Mouse (Mus musculus) gastrocnemius, postnatal 36 days (tissue): Measurements from ENCODE around the gene Vmn2r13. TPM values are rescaled to one million over a fixed set of nuclear protein-coding genes. Genes with fewer than 3 reads are reported as not detected.
"Not testable (repeated sequence)": the region's sequence is repeated elsewhere in the genome, so short reads cannot be mapped to it uniquely, and the experiment has no call there.

Source experiments
- DNase-seq, 2 experiments: peaks; one replicate each; pipeline ENCODE4 v3.0.0; 2022
- intact Hi-C: fragments of 180-260 bp; cut with DNase I; formaldehyde crosslinking; loops from one replicate; pipeline ENCODE4 v1.15.1; 2025
- long read RNA-seq, 2 experiments: library from polyadenylated mRNA; stranded (forward); transcript quantifications; one replicate each; pipeline ENCODE4 v2.0.0; 2021
- total RNA-seq, 2 experiments: library from RNA; stranded (reverse); gene quantifications; 2 replicates each; pipeline ENCODE4 v1.2.3; 2021

The Vmn2r13 gene
- total RNA-seq = not detected
- long read RNA-seq, experiment 1 = 0 reads
- long read RNA-seq, experiment 2 = 0 reads

- intact Hi-C loops, DNase-seq: not testable (repeated sequence)
These were observed at the start of gene Vmn2r13 for GRCm38 (mm10) chr5:109192099-109192498. Vmn2r13 (minus strand) TSS chr5:109192199.

GRCm38 (mm10) chr5:109224608-109225007, 32.6 kb upstream of the Vmn2r13 start, which contains the start of gene Vmn2r14:
Vmn2r14 (minus strand) TSS chr5:109224708.
- intact Hi-C loops = no loop called here
- no peak for DNase-seq

GRCm38 (mm10) chr5:109166851-109167250, 25.1 kb downstream of the Vmn2r13 start:
- intact Hi-C loops, DNase-seq: not testable (repeated sequence)

GRCm38 (mm10) chr5:109160121-109160520, 31.9 kb downstream of the Vmn2r13 start:
- no peak for DNase-seq
- intact Hi-C loops = no loop called here

GRCm38 (mm10) chr5:109159576-109159975, 32.4 kb downstream of the Vmn2r13 start:
- intact Hi-C loops, DNase-seq: not testable (repeated sequence)

GRCm38 (mm10) chr5:109158488-109159485, 33.2 kb downstream of the Vmn2r13 start:
- DNase-seq, intact Hi-C loops: not testable (repeated sequence)

GRCm38 (mm10) chr5:109139546-109139945, 52.5 kb downstream of the Vmn2r13 start:
- DNase-seq = no peak
- intact Hi-C loops = no loop called here

- no peak for DNase-seq
- intact Hi-C loops = no loop called here
These were observed 55.3 kb downstream of the Vmn2r13 start for GRCm38 (mm10) chr5:109136731-109137130.

Other genes starting within 250 kb of the Vmn2r13 start
- gene Vmn2r10, start 185.7 kb downstream of the Vmn2r13 start, total RNA-seq = not detected
- not detected for gene Vmn2r11, start 132.6 kb downstream of the Vmn2r13 start, total RNA-seq
- gene Vmn2r12, start 94.2 kb downstream of the Vmn2r13 start, total RNA-seq = not detected
- gene Vmn2r14, start 32.5 kb upstream of the Vmn2r13 start, total RNA-seq = not detected
- not detected for gene Vmn2r15, start 105.4 kb upstream of the Vmn2r13 start, total RNA-seq
- not detected for gene Vmn2r16, start 138.0 kb upstream of the Vmn2r13 start, total RNA-seq
- gene Vmn2r17, start 227.5 kb upstream of the Vmn2r13 start, total RNA-seq = not detected